Mouse (Mus musculus): ENCODE results near the gene Gm3417.

GRCm38 (mm10) chr17:14921582-14921981, 57.0 kb downstream of the Gm3417 start:
- TF ChIP-seq EP300 (optimal IDR thresholded peaks at IDR 0.05) (no peak), CTCF (IDR thresholded peaks at IDR 0.05; ENCODE audit: low read depth) (no peak)

Data from stomach, postnatal 0 days (tissue).